Mouse (Mus musculus) hindlimb bud, embryonic 11.5 days (tissue): ENCODE results near the gene Fthl17b.
"Not testable (repeated sequence)": the region's sequence is repeated elsewhere in the genome, so short reads cannot be mapped to it uniquely, and the experiment has no call there.

Experiments
- DNase-seq: peaks from one replicate; pipeline ENCODE4 v3.0.0-alpha.2; 2012; ENCODE audit warnings: low read depth, low spot score; ENCODE audit errors: extremely low spot score

Fthl17b gene

DNA sequence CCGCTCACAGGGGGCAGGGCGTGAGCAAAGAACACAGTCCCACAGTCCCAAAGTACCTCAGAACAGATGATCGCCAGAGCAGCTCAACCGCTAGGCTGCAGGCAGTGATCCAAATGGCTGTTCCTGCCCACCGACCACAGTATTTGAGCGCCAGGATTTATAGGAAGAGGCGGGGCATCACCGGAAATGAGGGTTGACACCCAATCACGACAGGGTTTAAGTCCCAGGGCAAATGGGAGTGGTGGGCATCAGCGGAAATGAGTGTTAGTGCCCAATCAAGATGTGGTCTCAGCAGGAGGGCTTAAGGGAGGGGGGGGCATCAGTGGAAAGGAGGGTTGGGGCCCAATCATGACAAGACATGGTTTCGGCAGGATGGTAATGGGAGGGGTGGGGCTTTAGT is at the start of gene Fthl17b:
Gene Fthl17b, minus strand, starts transcription at position 101 of the 400 bp plus-strand sequence.
- DNase-seq = not testable (repeated sequence)

DNA sequence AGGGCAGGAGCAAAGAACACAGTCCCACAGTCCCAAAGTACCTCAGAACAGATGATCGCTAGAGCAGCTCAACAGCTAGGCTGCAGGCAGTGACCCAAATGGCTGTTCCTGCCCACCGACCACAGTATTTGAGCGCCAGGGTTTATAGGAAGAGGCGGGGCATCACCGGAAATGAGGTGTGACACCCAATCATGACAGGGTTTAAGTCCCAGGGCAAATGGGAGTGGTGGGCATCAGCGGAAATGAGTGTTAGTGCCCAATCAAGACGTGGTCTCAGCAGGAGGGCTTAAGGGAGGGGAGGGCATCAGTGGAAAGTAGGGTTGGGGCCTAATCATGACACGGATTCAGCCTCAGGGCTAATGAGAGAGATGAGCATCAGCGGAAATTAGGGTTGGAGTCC is 23.9 kb upstream of the Fthl17b start, which contains the start of gene Fthl17d:
Gene Fthl17d, minus strand, starts transcription at position 101 of the 400 bp plus-strand sequence.
- not testable (repeated sequence) for DNase-seq

DNA sequence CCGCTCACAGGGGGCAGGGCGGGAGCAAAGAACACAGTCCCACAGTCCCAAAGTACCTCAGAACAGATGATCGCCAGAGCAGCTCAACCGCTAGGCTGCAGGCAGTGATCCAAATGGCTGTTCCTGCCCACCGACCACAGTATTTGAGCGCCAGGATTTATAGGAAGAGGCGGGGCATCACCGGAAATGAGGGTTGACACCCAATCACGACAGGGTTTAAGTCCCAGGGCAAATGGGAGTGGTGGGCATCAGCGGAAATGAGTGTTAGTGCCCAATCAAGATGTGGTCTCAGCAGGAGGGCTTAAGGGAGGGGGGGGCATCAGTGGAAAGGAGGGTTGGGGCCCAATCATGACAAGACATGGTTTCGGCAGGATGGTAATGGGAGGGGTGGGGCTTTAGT is 13.7 kb upstream of the Fthl17b start, which contains the start of gene Fthl17c:
Gene Fthl17c, minus strand, starts transcription at position 101 of the 400 bp plus-strand sequence.
- not testable (repeated sequence) for DNase-seq

- DNase-seq = not testable (repeated sequence)
Observed at GRCm38 (mm10) chrX:8964618-8965017, 1.8 kb upstream of the Fthl17b start.

- peak; percentile 66 for DNase-seq
Observed at GRCm38 (mm10) chrX:8948130-8948805, 14.5 kb downstream of the Fthl17b start.

GRCm38 (mm10) chrX:8944041-8944440 is 18.7 kb downstream of the Fthl17b start:
- DNase-seq = no peak

GRCm38 (mm10) chrX:8927308-8927707 is 35.5 kb downstream of the Fthl17b start:
- peak; percentile 6 for DNase-seq

DNA sequence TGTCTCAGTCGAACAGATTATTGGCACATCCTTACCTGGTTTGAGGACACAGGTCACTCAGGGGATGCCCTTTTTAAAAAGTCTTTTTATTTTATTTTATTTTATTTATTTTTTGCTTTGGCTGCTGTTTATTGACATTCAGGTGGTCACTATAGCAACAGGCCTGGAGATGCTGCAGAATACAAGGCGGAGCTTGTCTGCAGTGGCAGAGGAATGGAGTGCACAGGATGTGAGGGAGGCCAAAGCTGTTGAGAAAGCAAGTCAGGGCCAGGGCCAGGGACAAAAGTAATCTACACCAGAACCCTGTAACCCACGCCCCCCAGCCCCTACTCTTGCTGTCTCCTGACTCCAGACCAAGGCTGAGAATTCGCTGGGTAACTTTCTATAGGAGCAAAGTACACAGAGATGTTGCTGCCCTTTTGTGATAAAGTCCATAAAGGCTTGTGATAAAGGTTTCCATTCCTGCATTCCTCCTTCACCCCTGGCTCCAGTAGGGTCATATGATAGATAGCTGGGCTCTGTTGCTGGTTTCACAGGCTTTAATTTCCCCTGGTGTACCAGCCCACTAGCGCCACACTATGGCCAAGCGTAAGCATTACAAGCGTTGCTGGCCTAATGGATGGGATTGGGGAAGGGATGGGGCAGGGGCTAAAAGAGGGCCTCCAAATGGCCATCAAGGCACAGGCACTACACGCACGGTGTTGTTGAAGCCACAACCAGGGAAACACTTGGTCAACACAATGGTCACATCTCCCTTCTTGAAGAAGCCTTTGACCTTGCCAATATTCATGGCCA is 40.8 kb downstream of the Fthl17b start:
- DNase-seq = no peak

GRCm38 (mm10) chrX:8921080-8921479 is 41.7 kb downstream of the Fthl17b start:
- DNase-seq = no peak
